Mouse (Mus musculus): ENCODE measurements around the gene Bcl11a. TPM values are rescaled to one million over a fixed set of nuclear protein-coding genes. Genes with fewer than 3 reads are reported as not detected.
A peak's percentile ranks its signal among the peaks of the same experiment; 100 is the strongest.

Bcl11a gene
- 101 and 105 TPM in 2 replicates for polyA plus RNA-seq (2015; fragmentation: Nextera tagmentation; extraction: Ambion mirVana)

- peak within 1 kb of the TSS; percentile 97 for H3K27ac ChIP-seq
- H3K9me3 ChIP-seq = no peaks in the 10 kb centered on the region
- H3K9ac ChIP-seq = peak within 1 kb of the TSS; percentile 93
- H3K36me3 ChIP-seq (replicated peaks) = no peaks in the 10 kb centered on the region
- H3K27me3 ChIP-seq (replicated peaks) = 0 out of 2 replicates have a peak, but pooled peaks cover 3% of the 10 kb centered on the region
- peaks cover 27% of the 10 kb centered on the region for H3K4me1 ChIP-seq
- peak; percentile 54 for ATAC-seq (replicated peaks)
- H3K4me3 ChIP-seq = peak within 1 kb of the TSS; percentile 89
- under 1% methylated on average over 40 of the region's 51 CpGs for WGBS
- H3K4me2 ChIP-seq = peak within 1 kb of the TSS; percentile 93
These were observed at the start of gene Bcl11a for GRCm38 (mm10) chr11:24077795-24078705. Gene Bcl11a, plus strand, starts transcription at chr11:24078056.

- Histone ChIP-seq H3K27ac (no peak overlapping the region), H3K9me3 (no peaks in the 10 kb centered on the region), H3K4me2 (no peak overlapping the region), H3K4me3 (no peak overlapping the region), H3K27me3 (replicated peaks) (no peaks in the 10 kb centered on the region), H3K36me3 (replicated peaks) (no peaks in the 10 kb centered on the region), H3K4me1 (no peaks in the 10 kb centered on the region), H3K9ac (no peak overlapping the region)
- WGBS = 82% methylated on average over 6 of the region's 6 CpGs
- ATAC-seq (replicated peaks) = no peak
These were observed 33.8 kb upstream of the Bcl11a start for GRCm38 (mm10) chr11:24044025-24044424.

DNA sequence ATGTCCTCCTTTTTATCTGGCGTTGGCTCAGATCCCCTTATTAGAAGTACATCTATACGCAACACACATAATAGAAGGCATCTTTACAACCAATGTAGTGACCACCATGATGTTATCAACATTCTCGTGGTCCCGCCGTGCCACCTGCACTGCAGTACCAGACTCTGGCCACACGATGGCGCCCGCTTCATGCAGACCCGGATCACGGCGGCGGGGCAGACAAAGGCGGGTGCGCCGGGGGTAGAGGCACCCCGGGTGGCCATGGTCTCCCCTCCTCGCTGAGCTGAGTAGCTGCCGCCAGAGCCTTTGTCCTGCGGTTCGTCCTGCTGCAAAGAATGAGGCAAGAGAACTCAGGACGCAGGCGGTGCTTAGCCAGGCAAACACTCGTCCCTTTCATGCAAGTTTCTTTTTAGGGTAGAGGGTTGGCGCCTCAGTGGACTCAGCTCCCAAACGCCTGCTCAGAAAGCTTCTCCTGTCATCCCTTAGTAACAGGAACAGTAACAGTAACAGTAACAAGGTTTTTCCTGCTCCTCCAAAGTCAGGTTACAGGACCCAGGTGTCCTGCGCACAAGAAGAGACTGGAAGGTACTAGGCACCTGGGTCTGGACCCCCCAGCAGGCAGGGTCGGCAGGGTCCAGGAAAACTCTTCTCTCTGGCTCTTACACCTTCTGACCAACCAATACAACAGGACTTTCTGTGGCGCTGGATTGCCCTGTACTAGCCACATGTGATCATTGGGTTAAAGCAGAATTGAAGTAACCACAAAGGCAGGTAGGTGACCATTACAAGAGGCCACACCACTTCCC, 28.4 kb upstream of the Bcl11a start:
- peak overlapping the region; percentile 66 for H3K27ac ChIP-seq
- peak overlapping the region; percentile 48 for H3K4me3 ChIP-seq
- H3K4me2 ChIP-seq = peak overlapping the region; percentile 68
- WGBS = 4% methylated on average over 28 of the region's 28 CpGs
- peaks cover 5% of the 10 kb centered on the region for H3K4me1 ChIP-seq
- H3K36me3 ChIP-seq (replicated peaks) = no peaks in the 10 kb centered on the region
- peak overlapping the region; percentile 54 for H3K9ac ChIP-seq
- ATAC-seq (replicated peaks) = peak; percentile 89
- H3K27me3 ChIP-seq (replicated peaks) = no peaks in the 10 kb centered on the region
- H3K9me3 ChIP-seq = no peaks in the 10 kb centered on the region

GRCm38 (mm10) chr11:24050032-24050757, 27.7 kb upstream of the Bcl11a start:
- Histone ChIP-seq H3K9me3 (no peaks in the 10 kb centered on the region), H3K36me3 (replicated peaks) (no peaks in the 10 kb centered on the region), H3K27ac (no peak overlapping the region), H3K4me3 (no peak overlapping the region), H3K27me3 (replicated peaks) (no peaks in the 10 kb centered on the region), H3K4me1 (peaks cover 5% of the 10 kb centered on the region), H3K4me2 (no peak overlapping the region), H3K9ac (no peak overlapping the region)
- ATAC-seq (replicated peaks) = 0 out of 2 replicates have a peak, but pooled peaks have one; percentile 3
- WGBS = 82% methylated on average over 11 of the region's 11 CpGs

DNA sequence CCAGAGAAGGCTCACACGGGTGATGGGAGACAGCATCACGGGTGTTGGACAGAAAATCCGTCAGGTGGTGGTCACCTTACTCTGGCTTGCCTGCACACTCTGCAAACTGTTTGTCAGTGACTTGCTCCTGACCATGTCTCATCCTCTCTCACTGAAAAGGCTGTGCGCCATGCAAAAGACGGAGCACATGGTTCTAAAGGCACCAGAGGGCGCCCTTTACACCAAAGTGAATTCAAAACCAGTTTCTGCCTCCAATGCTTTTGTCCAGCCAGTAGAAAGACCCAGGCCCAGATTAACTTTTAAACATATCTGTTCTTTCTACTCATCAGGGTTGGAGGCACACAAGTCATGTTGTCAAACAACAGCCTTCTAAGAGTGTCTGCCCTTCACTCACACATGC, 25.0 kb upstream of the Bcl11a start:
- Histone ChIP-seq H3K4me2 (no peak overlapping the region), H3K36me3 (replicated peaks) (no peaks in the 10 kb centered on the region), H3K9ac (no peak overlapping the region), H3K27ac (no peak overlapping the region), H3K4me1 (peaks cover 5% of the 10 kb centered on the region), H3K4me3 (no peak overlapping the region), H3K27me3 (replicated peaks) (no peaks in the 10 kb centered on the region), H3K9me3 (no peaks in the 10 kb centered on the region)
- 69% methylated on average over 6 of the region's 6 CpGs for WGBS
- ATAC-seq (replicated peaks) = no peak

GRCm38 (mm10) chr11:24059137-24059536, 18.7 kb upstream of the Bcl11a start:
- Histone ChIP-seq H3K9ac (no peak overlapping the region), H3K36me3 (replicated peaks) (no peaks in the 10 kb centered on the region), H3K4me3 (no peak overlapping the region), H3K4me2 (no peak overlapping the region), H3K27ac (no peak overlapping the region), H3K27me3 (replicated peaks) (no peaks in the 10 kb centered on the region), H3K4me1 (peaks cover 26% of the 10 kb centered on the region), H3K9me3 (no peaks in the 10 kb centered on the region)
- 14% methylated on average over 1 of the region's 1 CpGs for WGBS
- ATAC-seq (replicated peaks) = no peak

DNA sequence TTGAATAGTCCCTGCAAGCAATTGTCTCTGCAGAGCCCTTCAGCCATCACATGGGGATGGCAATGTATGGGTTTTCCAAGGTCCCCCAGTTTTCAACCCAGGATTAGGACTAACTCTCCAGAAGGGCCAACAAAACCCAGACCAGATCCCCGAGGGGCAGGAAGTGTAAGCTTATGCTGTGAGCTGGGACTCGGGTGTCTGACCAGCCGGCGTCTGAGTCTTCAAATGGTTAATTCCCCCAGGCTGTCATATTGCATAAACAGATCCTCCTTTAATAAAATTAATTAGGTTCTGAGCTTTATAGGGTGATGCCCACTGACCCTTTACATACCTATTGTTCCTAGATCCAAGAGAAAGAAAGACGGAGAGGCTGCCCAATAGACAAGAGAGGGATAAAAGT, 17.4 kb upstream of the Bcl11a start:
- H3K4me3 ChIP-seq = peak overlapping the region; percentile 29
- H3K4me2 ChIP-seq = peak overlapping the region; percentile 79
- H3K27ac ChIP-seq = no peak overlapping the region
- WGBS = 7% methylated on average over 5 of the region's 5 CpGs
- H3K27me3 ChIP-seq (replicated peaks) = no peaks in the 10 kb centered on the region
- peaks cover 26% of the 10 kb centered on the region for H3K4me1 ChIP-seq
- no peaks in the 10 kb centered on the region for H3K9me3 ChIP-seq
- peak overlapping the region; percentile 17; the same call in 1 of the 2 replicates for H3K9ac ChIP-seq
- no peaks in the 10 kb centered on the region for H3K36me3 ChIP-seq (replicated peaks)
- no peak for ATAC-seq (replicated peaks)

DNA sequence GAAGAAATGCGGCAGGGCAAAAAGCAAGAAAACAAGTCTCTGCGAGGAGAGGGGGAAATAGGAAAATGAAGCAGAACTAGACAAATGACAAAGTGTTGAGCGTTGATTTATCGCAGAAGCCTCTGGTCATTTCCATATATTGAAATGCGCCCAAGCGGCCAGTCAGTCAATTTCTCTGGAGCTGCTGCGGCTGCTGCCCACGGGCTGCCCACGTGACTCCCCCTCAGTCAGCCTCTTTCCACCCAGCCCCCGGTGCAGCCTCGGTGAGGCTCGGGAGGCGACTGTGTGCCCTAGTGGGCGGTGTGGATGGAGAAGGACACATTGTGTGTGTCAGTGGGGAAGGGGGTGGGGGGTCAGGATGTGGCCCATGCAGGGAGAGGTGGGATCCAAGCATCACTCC, 16.0 kb upstream of the Bcl11a start:
- Histone ChIP-seq H3K4me1 (peaks cover 26% of the 10 kb centered on the region), H3K9ac (peak overlapping the region; percentile 47), H3K4me2 (peak overlapping the region; percentile 79), H3K36me3 (replicated peaks) (no peaks in the 10 kb centered on the region), H3K4me3 (peak overlapping the region; percentile 34), H3K9me3 (no peaks in the 10 kb centered on the region), H3K27me3 (replicated peaks) (no peaks in the 10 kb centered on the region), H3K27ac (0 out of 2 replicates have a peak overlapping the region, but pooled peaks have one; percentile 39)
- ATAC-seq (replicated peaks) = peak; percentile 70
- under 1% methylated on average over 14 of the region's 14 CpGs for WGBS

GRCm38 (mm10) chr11:24062495-24063096, 15.3 kb upstream of the Bcl11a start:
- no peaks in the 10 kb centered on the region for H3K27me3 ChIP-seq (replicated peaks)
- H3K4me3 ChIP-seq = no peak overlapping the region
- peaks cover 26% of the 10 kb centered on the region for H3K4me1 ChIP-seq
- WGBS = 17% methylated on average over 9 of the region's 9 CpGs
- peak overlapping the region; percentile 25; the same call in 1 of the 2 replicates for H3K4me2 ChIP-seq
- no peak overlapping the region for H3K9ac ChIP-seq
- ATAC-seq (replicated peaks) = peak; percentile 53
- H3K27ac ChIP-seq = peak overlapping the region; percentile 13; the same call in 1 of the 2 replicates
- H3K9me3 ChIP-seq = no peaks in the 10 kb centered on the region
- no peaks in the 10 kb centered on the region for H3K36me3 ChIP-seq (replicated peaks)

DNA sequence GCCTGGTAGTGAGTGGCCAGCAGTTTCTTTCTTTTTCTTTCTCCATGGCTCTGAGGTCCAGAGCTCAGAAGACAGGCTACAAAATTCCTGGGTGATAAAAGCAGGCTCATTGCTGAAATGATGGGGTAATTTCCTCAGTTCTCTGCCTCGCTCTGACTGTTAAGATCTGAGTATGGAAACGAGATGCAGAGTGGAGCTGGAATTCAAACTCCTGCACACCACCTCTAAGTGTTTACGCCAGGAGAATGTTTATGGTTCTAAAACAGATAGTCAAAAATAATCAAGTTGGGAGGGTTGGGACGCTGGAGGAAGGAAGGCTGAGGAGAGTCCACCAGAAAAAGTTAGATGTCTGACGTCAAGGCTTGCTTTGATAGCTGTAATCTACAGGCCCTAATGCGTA, 13.6 kb upstream of the Bcl11a start:
- WGBS = 84% methylated on average over 6 of the region's 6 CpGs
- Histone ChIP-seq H3K9me3 (no peaks in the 10 kb centered on the region), H3K27ac (no peak overlapping the region), H3K9ac (no peak overlapping the region), H3K4me2 (no peak overlapping the region), H3K27me3 (replicated peaks) (no peaks in the 10 kb centered on the region), H3K36me3 (replicated peaks) (no peaks in the 10 kb centered on the region), H3K4me1 (peaks cover 26% of the 10 kb centered on the region), H3K4me3 (no peak overlapping the region)
- no peak for ATAC-seq (replicated peaks)

DNA sequence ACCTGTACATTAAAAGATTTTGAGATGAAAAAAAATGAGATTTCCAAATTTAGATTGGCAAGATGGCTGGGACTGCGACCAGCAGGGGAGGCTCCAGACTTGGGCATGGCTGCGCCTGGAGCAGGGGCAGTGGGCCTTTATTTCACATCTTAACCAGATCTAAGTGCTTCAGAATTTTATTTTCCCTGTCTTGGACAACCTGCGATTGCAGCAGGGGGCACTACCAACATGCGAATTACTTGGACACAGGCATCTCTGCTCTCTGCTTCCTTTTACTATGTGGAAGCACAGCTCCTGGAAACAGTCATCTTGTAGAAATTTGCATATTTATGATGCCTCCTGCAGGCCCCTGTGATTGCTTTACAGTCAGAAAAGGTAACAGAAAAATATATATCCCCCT, 12.5 kb upstream of the Bcl11a start:
- no peak overlapping the region for H3K9ac ChIP-seq
- ATAC-seq (replicated peaks) = peak; percentile 44; the same call in 1 of the 2 replicates
- no peak overlapping the region for H3K4me2 ChIP-seq
- H3K4me1 ChIP-seq = peaks cover 24% of the 10 kb centered on the region
- no peaks in the 10 kb centered on the region for H3K27me3 ChIP-seq (replicated peaks)
- H3K27ac ChIP-seq = 0 out of 2 replicates have a peak overlapping the region, but pooled peaks have one; percentile 38
- H3K9me3 ChIP-seq = no peaks in the 10 kb centered on the region
- H3K4me3 ChIP-seq = no peak overlapping the region
- WGBS = 30% methylated on average over 4 of the region's 4 CpGs
- H3K36me3 ChIP-seq (replicated peaks) = no peaks in the 10 kb centered on the region
